Mouse (Mus musculus) G1E (cell line): ENCODE results near the gene Fermt2.

Source experiments
- CTCF ChIP-seq: IDR thresholded peaks from 2 replicates; pipeline ENCODE4 v1.5.1; 2012; ENCODE audit warnings: low read depth, low read length, inconsistent platforms, mixed read lengths
- GATA1 ChIP-seq: IDR thresholded peaks from 2 replicates; pipeline ENCODE4 v1.6.1; 2012; ENCODE audit warnings: borderline replicate concordance, low read length, inconsistent platforms, mixed read lengths
- POLR2AphosphoS5 ChIP-seq: IDR thresholded peaks from 2 replicates; pipeline ENCODE4 v1.6.1; 2012; ENCODE audit warnings: low read depth, low read length, inconsistent platforms; ENCODE audit not compliant: insufficient replicate concordance
- TAL1 ChIP-seq: conservative IDR thresholded peaks from 2 replicates; pipeline ENCODE4 v1.6.1; 2012; ENCODE audit warnings: low read depth, low read length, inconsistent platforms, mixed read lengths

GRCm38 (mm10) chr14:45446777-45447176, 83.1 kb downstream of the Fermt2 start:
- no peak for TF ChIP-seq CTCF
- no peak for TF ChIP-seq GATA1
- no peak for TF ChIP-seq TAL1
- no peak for TF ChIP-seq POLR2AphosphoS5
